In genomic region chr3:32011566-32011965, GRCm38 (mm10) we compare ENCODE assay signal across 25 mouse cellular contexts.
"Had no signal": no experiment of that assay in that cellular context is flagged by ENCODE, and none has a peak within 500 bp of the region (broad histone marks: within the 10 kb centered on the region; RNA-seq: fewer than 3 reads in every experiment).

No protein-coding gene starts in this region.

- H3K4me3 ChIP-seq: heart, embryonic 10.5 days; heart, embryonic 13.5 days; heart, embryonic 15.5 days; hindbrain, embryonic 13.5 days; hindbrain, embryonic 15.5 days; kidney, embryonic 15.5 days; limb, embryonic 13.5 days; limb, embryonic 15.5 days had no signal

- H3K36me3 ChIP-seq: heart, embryonic 10.5 days; heart, embryonic 13.5 days; heart, embryonic 15.5 days; hindbrain, embryonic 13.5 days; hindbrain, embryonic 15.5 days; kidney, embryonic 15.5 days; limb, embryonic 13.5 days; limb, embryonic 15.5 days had no signal

- H3K27me3 ChIP-seq: heart, embryonic 13.5 days; heart, embryonic 15.5 days; hindbrain, embryonic 13.5 days; hindbrain, embryonic 15.5 days; kidney, embryonic 15.5 days; limb, embryonic 13.5 days; limb, embryonic 15.5 days had no signal

- H3K27ac ChIP-seq: heart, embryonic 10.5 days; heart, embryonic 13.5 days; heart, embryonic 15.5 days; hindbrain, embryonic 13.5 days; hindbrain, embryonic 15.5 days; hindbrain, postnatal 0 days; kidney, embryonic 15.5 days; kidney, postnatal 0 days; limb, embryonic 13.5 days; limb, embryonic 15.5 days had no signal

- H3K9me3 ChIP-seq: heart, embryonic 10.5 days; heart, embryonic 15.5 days; hindbrain, embryonic 13.5 days; hindbrain, embryonic 15.5 days; kidney, embryonic 15.5 days; limb, embryonic 13.5 days; limb, embryonic 15.5 days had no signal

- H3K4me2 ChIP-seq: heart, embryonic 13.5 days; heart, embryonic 15.5 days; hindbrain, embryonic 13.5 days; hindbrain, embryonic 15.5 days; kidney, embryonic 15.5 days; limb, embryonic 13.5 days; limb, embryonic 15.5 days had no signal

- DNase-seq: gastrocnemius, postnatal 14 days; gastrocnemius, postnatal 36 days; heart, adult 18-20 months; heart, postnatal 14 days; heart, postnatal 36 days; kidney, adult 11 months; kidney, adult 2 months; kidney, adult 9 months; kidney, postnatal 14 days; kidney, postnatal 36 days; layer of hippocampus, adult 9-11 months; layer of hippocampus, postnatal 36 days; left cerebral cortex, postnatal 4 days had no signal

- H3K4me1 ChIP-seq: heart, embryonic 10.5 days; heart, embryonic 13.5 days; heart, embryonic 15.5 days; hindbrain, embryonic 13.5 days; hindbrain, embryonic 15.5 days; kidney, embryonic 15.5 days; limb, embryonic 13.5 days; limb, embryonic 15.5 days had no signal

- H3K9ac ChIP-seq: forebrain, postnatal 0 days; heart, embryonic 13.5 days; heart, embryonic 15.5 days; hindbrain, embryonic 13.5 days; hindbrain, embryonic 15.5 days; kidney, embryonic 15.5 days; limb, embryonic 13.5 days; limb, embryonic 15.5 days had no signal

- ATAC-seq: hindbrain, postnatal 0 days; intestine, embryonic 16.5 days had no signal
